Mouse (Mus musculus): ENCODE measurements around the gene Tbc1d25. TPM values are rescaled to one million over a fixed set of nuclear protein-coding genes. Genes with fewer than 3 reads are reported as not detected.
A peak's percentile ranks its signal among the peaks of the same experiment; 100 is the strongest.

The Tbc1d25 gene
- total RNA-seq (2021) = 1 to 10 TPM; 3.5 to 3.6 TPM
- long read RNA-seq, experiment 1, transcript Tbc1d25-201 (6 exons, 2,648 nt) = major isoform, 6 of 7 reads
- long read RNA-seq, experiment 1, partial matches to known transcripts = 1 of 7 reads
- long read RNA-seq, experiment 1, other reads (novel, unspliced or antisense) = 0 of 7 reads
- long read RNA-seq, experiment 2, transcript Tbc1d25-201 (6 exons, 2,648 nt) = major isoform, 6 of 7 reads
- long read RNA-seq, experiment 2, partial matches to known transcripts = 0 of 7 reads
- long read RNA-seq, experiment 2, other reads (novel, unspliced or antisense) = 1 of 7 reads

DNA sequence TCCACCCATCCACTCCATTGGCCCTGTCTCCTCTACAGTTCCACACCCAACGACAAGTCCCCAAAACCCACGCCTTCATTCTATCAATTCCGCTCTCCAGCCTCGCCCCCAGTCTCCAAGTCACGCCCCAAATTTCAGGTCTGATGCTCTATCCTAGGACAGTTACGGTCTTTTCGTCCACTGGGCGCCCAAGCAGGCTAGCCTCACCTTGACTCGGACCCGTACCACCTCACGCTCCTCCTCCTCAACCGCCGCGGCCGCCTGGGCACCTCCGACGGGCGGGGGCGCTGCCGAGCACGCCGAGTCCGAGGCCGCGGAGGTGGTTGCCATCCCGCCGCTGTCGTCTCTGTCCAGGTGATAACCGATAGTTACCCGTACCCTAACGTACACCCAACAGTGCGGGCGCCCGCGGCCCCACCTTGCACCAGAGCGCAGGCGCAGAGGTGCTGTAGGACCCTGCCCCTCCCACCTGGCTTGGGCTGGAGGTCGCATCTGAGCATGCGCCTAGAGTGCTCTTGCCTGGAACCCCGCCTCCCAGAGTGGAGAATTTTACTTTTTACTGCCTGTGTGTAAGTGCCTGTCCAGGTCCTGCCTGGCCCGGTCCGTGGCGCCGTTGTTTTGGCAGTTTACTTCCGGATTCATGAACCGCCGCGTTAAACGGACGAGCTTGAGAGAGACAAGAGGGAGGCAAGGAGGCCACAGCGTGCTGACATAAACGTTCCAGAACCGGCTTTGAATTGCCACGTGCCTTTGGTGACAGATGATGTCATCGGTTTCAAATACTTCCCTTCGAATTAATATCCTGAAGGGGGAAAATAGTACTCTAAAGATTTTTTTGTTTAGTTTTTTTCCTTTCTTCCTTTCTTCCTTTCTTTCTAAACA is at the start of gene Tbc1d25:
TSS of gene Tbc1d25 (minus strand) at position 678 of the 882 bp plus-strand sequence.
- DNase-seq = peak; percentile 76

DNA sequence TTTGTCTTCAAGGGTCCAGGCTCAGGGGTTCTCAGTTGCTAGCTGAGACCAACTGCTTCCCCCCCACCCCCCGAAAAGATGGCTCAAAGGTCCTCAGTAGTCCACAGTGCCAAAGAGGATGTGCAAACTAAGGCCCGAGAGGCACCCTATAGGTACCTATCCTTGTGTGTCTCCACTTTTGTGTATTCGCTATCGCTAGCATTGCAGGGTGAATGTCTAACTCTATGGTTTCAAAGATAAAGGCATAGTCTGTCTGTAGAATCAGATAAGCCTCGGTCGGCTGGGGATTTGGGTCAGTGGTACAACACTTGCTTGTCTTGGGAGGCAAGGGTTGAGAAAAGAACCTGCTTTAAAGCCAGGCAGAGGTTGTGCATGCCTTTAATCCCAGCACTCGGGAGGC is 47.5 kb upstream of the Tbc1d25 start:
- DNase-seq = no peak

DNA sequence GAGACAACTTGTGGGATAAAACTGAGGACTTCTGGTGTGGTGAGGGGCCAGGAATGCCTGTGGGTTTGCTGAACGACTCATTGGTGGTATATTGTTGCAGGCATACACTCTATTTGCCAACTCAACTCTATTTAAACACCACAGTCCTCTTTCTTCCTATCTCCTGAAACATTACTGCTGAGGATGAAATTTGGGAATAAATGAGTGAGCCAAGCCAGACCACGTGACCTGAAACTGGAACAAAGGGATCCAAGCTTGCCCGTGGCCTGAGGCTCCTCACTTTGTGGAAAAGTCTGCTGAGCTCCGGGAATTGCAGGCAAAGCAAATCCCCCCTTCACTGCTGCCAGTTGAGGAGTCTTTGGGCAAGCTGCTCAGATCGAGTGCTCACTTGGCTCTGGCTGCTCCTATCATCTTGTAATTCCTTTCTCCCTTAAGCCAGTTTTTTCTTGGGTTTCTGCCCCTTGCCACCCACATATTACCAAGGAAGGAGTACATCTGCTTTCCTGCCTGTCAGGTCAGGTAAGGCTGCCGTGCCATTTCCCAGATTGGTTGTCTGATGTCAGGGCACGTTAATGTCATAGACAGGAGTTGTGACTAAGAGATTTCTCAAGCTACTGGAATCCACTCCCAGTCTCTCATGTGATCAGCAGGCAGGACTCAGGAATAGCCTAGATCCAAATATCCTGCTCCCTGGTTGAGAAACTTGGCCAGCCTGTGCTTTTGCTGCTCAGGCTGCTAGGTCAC is 46.9 kb upstream of the Tbc1d25 start:
- no peak for DNase-seq

DNA sequence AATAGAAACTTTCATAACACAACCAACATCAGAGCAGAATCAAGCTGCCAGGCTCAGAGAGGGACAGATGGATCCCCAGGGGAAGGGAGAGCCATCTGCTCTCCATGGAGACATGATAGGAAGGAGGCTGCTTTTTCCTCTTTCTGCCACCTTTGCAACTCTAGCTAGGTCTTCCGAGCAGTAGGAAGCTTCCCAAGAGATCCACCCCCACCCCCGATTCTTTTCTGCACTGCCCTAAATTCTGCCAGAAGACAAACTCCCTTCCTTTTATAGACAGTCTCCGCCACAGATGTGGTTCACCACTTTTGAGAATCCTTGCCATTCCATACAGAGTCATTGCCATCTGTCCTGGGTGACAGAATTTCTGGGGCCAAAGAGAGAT is 46.3 kb upstream of the Tbc1d25 start:
- DNase-seq = no peak

DNA sequence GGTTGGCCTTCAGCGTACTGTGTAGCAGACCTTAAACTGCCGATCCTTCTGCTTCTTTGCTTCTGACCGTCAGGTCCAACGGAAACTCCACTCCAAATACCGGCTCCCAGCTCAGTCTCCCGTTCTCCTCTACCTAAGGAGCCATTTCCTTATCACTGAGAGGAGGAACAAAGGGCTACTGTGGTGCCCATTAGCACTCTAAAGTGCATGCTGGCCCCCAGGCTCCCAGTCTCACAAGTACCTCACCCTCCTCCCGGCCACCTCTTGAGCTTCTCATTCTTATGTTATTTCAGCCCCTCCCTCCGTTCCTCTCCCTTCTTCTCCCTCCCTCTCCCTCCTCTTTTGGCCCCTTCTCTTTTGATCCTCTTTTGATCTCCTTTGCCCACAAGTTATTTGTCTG is 43.7 kb upstream of the Tbc1d25 start:
- DNase-seq = no peak

DNA sequence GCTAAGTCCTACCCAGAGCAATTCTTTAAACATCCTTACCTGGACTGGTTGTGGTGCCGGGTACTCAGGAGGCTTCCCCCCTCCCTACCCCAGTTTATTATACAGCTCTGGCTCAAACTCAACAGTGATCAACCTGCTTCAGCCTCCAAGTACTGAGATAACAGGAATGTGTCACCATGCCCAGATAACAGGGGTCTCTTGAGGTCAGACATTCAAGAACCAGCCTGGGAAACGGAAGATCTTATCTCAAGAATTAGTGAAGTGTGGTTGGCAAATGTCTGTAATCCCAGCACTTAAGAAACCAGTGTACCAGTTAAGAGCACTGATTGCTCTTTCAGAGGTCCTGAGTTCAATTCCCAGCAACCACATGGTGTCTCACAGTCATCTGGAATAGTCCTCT is 42.1 kb upstream of the Tbc1d25 start:
- DNase-seq = no peak

DNA sequence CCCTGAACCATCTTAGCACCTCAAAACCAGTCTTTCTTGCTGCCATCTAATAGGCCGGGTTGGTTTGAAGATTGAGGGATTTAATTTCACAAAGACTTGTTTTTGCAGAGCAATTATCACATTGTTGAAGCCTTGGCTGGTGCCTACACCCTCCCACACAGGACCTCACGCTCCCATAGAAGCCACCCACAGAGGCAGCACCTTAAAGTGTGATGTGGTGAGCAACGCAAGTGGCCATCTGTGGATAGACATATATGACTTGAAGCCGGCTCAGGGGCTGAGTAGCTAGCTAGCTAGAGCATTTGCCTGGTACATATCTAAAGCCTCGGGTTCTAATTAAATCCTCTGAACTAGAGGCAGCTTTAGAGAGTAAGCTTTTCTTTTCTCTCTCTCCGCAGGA is 41.4 kb upstream of the Tbc1d25 start:
- DNase-seq = no peak

GRCm38 (mm10) chrX:8211490-8212207 is 35.7 kb upstream of the Tbc1d25 start:
- DNase-seq = no peak

DNA sequence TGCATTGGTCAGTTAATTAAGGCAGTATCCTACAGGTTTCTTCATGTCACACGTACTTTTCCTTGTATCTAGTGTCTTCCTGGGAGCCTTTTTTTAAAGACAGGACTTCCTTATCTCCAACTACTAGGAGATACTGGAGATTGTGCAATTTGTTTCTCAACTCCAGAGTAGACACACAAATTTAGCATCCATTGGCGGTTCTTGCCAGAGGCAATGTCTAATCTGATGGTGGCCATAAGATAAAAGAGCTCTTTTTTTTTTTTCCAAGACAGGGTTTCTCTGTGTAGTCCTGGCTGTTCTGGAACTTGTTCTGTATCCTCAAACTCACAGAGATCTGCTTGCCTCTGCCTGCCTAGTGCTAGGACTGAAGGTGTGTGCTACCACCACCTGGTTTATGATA is 33.7 kb upstream of the Tbc1d25 start:
- DNase-seq = no peak

GRCm38 (mm10) chrX:8207224-8207623 is 31.2 kb upstream of the Tbc1d25 start:
- no peak for DNase-seq

DNA sequence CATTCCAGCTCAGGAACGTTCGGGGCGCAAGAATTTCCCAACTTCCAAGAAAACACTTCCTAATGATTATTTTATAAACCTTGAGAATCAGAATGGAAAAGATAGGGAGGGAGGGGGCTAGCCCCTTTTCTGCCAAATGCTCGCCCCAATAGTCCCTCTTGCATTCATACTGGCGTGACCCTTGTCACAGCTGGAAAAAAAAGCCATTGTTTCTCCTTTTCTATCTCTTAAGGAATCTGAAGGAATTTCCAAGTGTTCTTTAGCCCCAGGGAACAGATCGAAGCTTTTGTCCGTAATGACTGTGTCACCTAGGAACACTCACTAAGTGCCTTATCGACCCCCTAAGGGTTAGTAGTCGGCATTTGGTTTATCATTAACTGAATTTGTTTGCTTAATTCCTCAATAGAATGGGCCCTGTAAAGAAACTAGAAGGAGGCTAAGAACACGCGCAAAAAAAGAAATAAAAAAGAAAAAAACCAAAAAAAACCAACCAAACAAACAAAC is 30.8 kb upstream of the Tbc1d25 start:
- DNase-seq = no peak

GRCm38 (mm10) chrX:8206015-8206693 is 30.2 kb upstream of the Tbc1d25 start, which contains the start of gene Porcn:
Porcn (minus strand) TSS chrX:8206525.
- DNase-seq = peak; percentile 77

DNA sequence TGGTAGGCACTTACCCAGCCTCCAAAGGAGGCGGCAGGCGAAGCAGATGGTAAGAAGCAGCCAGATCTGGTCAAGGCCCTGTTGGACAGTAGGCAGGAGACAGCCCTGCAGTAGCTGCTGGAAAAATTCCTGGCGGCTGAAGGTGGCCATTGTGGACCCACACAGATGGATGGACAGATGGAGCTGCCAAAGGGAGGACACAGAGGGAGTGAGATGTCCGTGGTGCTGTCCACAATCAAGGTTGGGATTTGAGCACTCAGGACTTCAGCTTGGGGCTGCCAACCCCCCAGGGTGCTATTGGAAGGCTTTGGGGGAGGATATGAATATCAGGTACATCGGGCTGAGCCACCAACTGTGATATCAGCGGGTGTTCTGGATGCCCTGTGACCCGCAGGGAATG is 29.6 kb upstream of the Tbc1d25 start:
- no peak for DNase-seq

DNA sequence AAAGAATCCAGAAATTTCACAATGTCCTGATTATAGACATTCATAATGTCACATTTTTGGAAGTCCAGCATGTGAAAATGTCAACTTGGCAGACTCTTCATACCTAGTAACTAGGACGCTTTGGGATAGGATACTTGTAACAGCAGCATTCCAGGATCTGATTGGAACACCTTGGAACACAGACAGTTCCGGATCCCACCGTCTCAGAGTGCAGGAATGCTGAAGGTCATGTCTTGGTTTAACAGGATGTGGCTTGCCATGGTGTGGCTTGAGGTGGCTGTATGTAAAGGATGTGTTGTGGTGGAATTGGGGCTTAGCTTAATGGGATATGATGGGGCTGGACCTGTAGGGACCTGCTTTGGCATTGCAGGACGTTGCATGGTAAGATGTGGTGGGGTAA is 29.1 kb upstream of the Tbc1d25 start:
- no peak for DNase-seq

DNA sequence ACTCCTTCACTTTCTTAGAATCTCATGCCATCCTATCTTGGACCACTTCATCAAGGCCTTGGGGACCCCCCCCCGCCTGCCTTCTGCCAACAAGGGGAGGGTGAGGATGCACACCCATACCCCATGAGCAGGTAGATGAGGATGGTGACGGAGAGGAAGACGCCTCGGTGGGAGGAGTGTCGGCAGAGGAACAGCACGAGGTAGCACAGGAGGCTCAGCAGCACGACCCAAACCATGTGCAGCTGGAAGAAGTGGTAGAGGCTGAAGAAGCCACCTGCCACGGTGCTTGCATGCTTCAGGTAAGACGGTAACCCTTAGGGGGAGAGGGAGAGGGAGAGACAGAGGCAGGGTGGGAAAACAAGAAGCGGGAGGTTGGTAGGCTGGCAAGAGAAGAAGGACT is 28.1 kb upstream of the Tbc1d25 start:
- DNase-seq = no peak

DNA sequence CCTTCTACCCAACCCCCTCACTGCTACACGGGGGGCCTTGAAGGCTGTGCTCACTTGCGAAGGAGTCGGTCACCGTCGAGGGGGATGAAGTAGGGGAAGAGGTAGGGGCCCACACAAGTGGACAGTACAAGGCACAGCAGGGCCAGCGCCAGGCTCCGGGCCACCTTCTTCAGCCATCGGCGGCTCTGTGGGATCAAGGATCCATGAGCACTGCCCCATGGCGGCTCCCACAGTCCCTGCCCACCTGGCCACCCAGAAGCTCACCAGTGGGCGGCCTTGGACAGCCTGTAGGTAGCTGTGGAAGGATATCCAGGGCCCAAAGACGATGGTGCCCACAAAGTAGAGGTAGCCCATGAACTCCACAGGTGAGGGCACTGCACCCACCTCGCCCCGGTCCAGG is 27.1 kb upstream of the Tbc1d25 start:
- no peak for DNase-seq

DNA sequence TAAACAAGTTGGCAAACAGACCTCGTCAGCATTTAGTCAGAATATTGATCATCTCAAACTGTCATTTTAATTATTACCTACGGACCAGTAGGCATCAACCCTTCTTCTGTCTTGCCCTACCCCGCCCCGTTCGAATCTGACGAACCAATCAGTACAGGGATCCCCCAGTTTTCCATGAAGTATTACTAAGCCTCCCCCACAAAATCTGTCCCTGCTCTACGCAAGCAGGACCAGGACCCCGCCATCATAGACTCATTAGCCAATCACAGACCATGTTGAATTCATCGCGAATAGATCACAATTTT is 17.4 kb upstream of the Tbc1d25 start, which contains the start of gene Ebp:
TSS of gene Ebp (minus strand) at position 94 of the 305 bp plus-strand sequence.
- DNase-seq = no peak

- DNase-seq = peak; percentile 61
Measured at GRCm38 (mm10) chrX:8192640-8193418, 16.8 kb upstream of the Tbc1d25 start.

- DNase-seq = no peak
Measured at GRCm38 (mm10) chrX:8192126-8192639, 16.2 kb upstream of the Tbc1d25 start.

DNA sequence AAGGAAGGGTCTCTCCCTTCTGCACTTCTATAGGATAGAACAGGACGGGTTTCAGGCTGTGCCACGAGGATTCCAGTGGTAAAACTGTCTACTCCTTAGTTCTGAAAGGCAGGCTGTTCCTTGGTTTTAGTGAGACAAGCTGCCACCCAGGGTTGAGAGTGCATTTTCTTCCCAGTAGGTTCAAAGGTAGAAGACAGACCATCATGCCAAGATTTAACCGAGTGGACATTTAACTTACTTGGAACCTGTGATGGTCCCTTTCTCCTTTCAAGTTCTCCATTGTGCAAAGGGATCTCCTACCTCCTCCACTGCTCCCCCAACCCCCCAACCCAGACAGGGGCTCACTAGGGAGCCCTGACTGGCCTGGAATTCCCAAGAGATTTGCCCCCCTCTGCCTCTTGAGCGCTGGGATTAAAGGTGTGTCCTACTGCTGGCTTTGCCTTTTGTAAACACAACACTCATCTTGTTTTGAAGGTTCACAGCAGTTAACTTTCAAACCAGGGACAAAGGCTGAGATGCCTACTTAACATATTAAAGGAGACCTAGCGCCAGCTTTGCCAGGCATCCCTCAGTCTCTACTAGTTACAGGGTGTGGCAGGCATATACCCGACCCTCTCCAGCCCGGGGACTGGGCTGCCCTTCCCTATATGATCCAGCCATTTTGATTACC is 7.0 kb upstream of the Tbc1d25 start:
- DNase-seq = no peak
